In the genomic region with DNA sequence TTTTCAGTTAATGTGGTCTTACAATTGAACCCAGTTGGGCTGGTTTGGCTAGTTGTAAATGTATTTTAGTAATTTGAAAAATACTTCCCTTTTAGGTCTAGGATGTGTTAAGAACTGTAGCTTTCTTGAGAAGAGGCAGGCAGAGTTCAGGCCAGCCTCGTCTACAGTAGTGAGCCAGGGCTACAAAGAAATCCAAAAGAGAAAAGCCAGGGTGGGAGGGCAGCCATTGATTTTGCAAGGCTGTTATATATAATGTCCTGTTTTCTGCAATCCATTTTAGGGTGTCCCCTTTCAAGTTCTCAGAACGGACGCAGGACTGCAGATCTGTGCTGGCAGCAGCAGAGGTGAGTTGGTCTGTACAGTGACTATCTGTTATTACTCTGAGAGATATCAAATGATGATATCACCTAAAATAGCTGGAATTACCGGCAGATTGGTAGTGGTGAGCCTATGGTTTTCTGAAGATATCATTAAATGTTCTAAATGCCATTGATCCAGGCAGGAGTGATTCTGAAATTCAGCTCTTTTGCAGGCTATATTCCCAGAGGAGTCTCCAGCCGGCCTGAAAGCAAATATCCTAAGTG, we compare ENCODE assay signal across 8 mouse cellular contexts. TPM values are rescaled to one million over a fixed set of nuclear protein-coding genes. Genes with fewer than 3 reads are reported as not detected.
DNase-seq lines count a peak whose midpoint lies in the region; ATAC-seq and TF ChIP-seq lines count a peak whose summit lies in the region.

No protein-coding gene starts in this region.

- H3K4me3 ChIP-seq in kidney, postnatal 0 days (replicated peaks; ENCODE audit: low read depth, low read length): peak overlapping the region; percentile 69
- peak overlapping the region; percentile 85 for H3K4me3 ChIP-seq in embryonic facial prominence, embryonic 11.5 days (ENCODE audit: low read depth, low read length)
- H3K4me3 ChIP-seq in intestine, embryonic 14.5 days (ENCODE audit: low read depth, low read length): peak overlapping the region; percentile 84
- H3K4me3 ChIP-seq in myocyte: peak overlapping the region; percentile 100

- H3K36me3 ChIP-seq in kidney, postnatal 0 days (ENCODE audit: insufficient read depth, low read length): peaks cover 29% of the 10 kb centered on the region
- H3K36me3 ChIP-seq in embryonic facial prominence, embryonic 11.5 days (replicated peaks; ENCODE audit: control insufficient read depth, insufficient read depth, low read depth, low read length): peaks cover 12% of the 10 kb centered on the region
- H3K36me3 ChIP-seq in intestine, embryonic 14.5 days (ENCODE audit: control insufficient read depth, insufficient read depth, low read length): peaks cover 52% of the 10 kb centered on the region
- peaks cover 42% of the 10 kb centered on the region for H3K36me3 ChIP-seq in myocyte (ENCODE audit: control insufficient read depth, insufficient read depth)

- ATAC-seq in kidney, postnatal 0 days (replicated peaks; ENCODE audit: low FRiP score, low read depth): no peak
- no peak for ATAC-seq in embryonic facial prominence, embryonic 11.5 days (replicated peaks; ENCODE audit: insufficient number of reproducible peaks, low FRiP score, low TSS enrichment, low read depth)
- ATAC-seq in intestine, embryonic 14.5 days (replicated peaks; ENCODE audit: low FRiP score, low TSS enrichment, low read depth): no peak

- H3K9me3 ChIP-seq in kidney, postnatal 0 days (replicated peaks; ENCODE audit: low read length): no peaks in the 10 kb centered on the region
- no peaks in the 10 kb centered on the region for H3K9me3 ChIP-seq in embryonic facial prominence, embryonic 11.5 days (replicated peaks; ENCODE audit: control insufficient read depth, low read length)
- H3K9me3 ChIP-seq in intestine, embryonic 14.5 days (ENCODE audit: control insufficient read depth, low read length): no peaks in the 10 kb centered on the region

- peak overlapping the region; percentile 79; the same call in 1 of the 2 replicates for H3K9ac ChIP-seq in kidney, postnatal 0 days (ENCODE audit: low read depth, low read length)
- H3K9ac ChIP-seq in embryonic facial prominence, embryonic 11.5 days (replicated peaks; ENCODE audit: low read length): peak overlapping the region; percentile 96
- H3K9ac ChIP-seq in intestine, embryonic 14.5 days (ENCODE audit: low read length): peak overlapping the region; percentile 92

- H3K4me1 ChIP-seq in kidney, postnatal 0 days (replicated peaks; ENCODE audit: insufficient read depth, low read length): 0 out of 2 replicates have a peak, but pooled peaks cover 6% of the 10 kb centered on the region
- H3K4me1 ChIP-seq in embryonic facial prominence, embryonic 11.5 days (ENCODE audit: control insufficient read depth, insufficient read depth, low read length): no peaks in the 10 kb centered on the region; the same call in 1 of the 2 replicates
- peaks cover 17% of the 10 kb centered on the region for H3K4me1 ChIP-seq in intestine, embryonic 14.5 days (replicated peaks; ENCODE audit: control insufficient read depth, insufficient read depth, low read length)

- WGBS in kidney, postnatal 0 days: 8% methylated on average over 5 of the region's 5 CpGs
- 15% methylated on average over 5 of the region's 5 CpGs for whole genome bisulfite sequencing in embryonic facial prominence, embryonic 11.5 days
- WGBS in intestine, embryonic 14.5 days: 15% methylated on average over 5 of the region's 5 CpGs

- H3K27ac ChIP-seq in kidney, postnatal 0 days: no peak overlapping the region
- no peak overlapping the region for H3K27ac ChIP-seq in embryonic facial prominence, embryonic 11.5 days (replicated peaks; ENCODE audit: low read depth, low read length)
- peak overlapping the region; percentile 89 for H3K27ac ChIP-seq in intestine, embryonic 14.5 days (ENCODE audit: low read depth)

- no peaks in the 10 kb centered on the region for H3K27me3 ChIP-seq in kidney, postnatal 0 days (ENCODE audit: insufficient read depth, low read length)
- H3K27me3 ChIP-seq in embryonic facial prominence, embryonic 11.5 days (ENCODE audit: control insufficient read depth, insufficient read depth, low read length): no peaks in the 10 kb centered on the region
- no peaks in the 10 kb centered on the region for H3K27me3 ChIP-seq in intestine, embryonic 14.5 days (replicated peaks; ENCODE audit: control insufficient read depth, insufficient read depth, low read length)
- H3K27me3 ChIP-seq in myocyte (ENCODE audit: control insufficient read depth, insufficient read depth, insufficient read length): no peaks in the 10 kb centered on the region

- no peak for TF ChIP-seq CTCF in kidney, postnatal 0 days (IDR thresholded peaks at IDR 0.05; ENCODE audit: low read depth)

- DNase-seq in kidney, postnatal 0 days (ENCODE audit: low spot score): no peak
- no peak for DNase-seq in kidney, postnatal 10 days
- no peak for DNase-seq in embryonic facial prominence, embryonic 11.5 days (ENCODE audit: low spot score)
- DNase-seq in intestine, embryonic 14.5 days (ENCODE audit: low spot score): no peak
- DNase-seq in frontal cortex, adult 2 months (ENCODE audit: extremely low spot score in 1 of 2, low spot score in 1 of 2): no peak
- no peak for DNase-seq in urinary bladder, postnatal 14 days (ENCODE audit: low spot score)
- no peak for DNase-seq in adipocyte (ENCODE audit: low spot score)

- peaks cover 25% of the 10 kb centered on the region for H3K79me2 ChIP-seq in myocyte (ENCODE audit: control insufficient read depth, insufficient read depth)

- H3ac ChIP-seq in myocyte (ENCODE audit: control insufficient read depth, insufficient read length): no peak overlapping the region

- peak overlapping the region; percentile 67 for H3K4me2 ChIP-seq in kidney, postnatal 0 days (ENCODE audit: low read length)
- peak overlapping the region; percentile 75 for H3K4me2 ChIP-seq in embryonic facial prominence, embryonic 11.5 days (ENCODE audit: low read depth, low read length)
- H3K4me2 ChIP-seq in intestine, embryonic 14.5 days (ENCODE audit: low read length): peak overlapping the region; percentile 80
- peak overlapping the region; percentile 90 for H3K4me2 ChIP-seq in myocyte (ENCODE audit: low read depth)

- TF ChIP-seq POLR2A in myocyte (IDR thresholded peaks at IDR 0.05; ENCODE audit: insufficient read length, low read depth): no peak

TF ChIP-seq in myocyte, 11 proteins besides CTCF, POLR2A, EP300 and RAD21:
- TF ChIP-seq E2F4 (IDR thresholded peaks at IDR 0.05; ENCODE audit: insufficient read depth) (no peak), MAX (IDR thresholded peaks at IDR 0.05; ENCODE audit: low read depth) (no peak), MYOG (IDR thresholded peaks at IDR 0.05; ENCODE audit: control insufficient read depth in 1 of 3, insufficient read depth in 1 of 3, insufficient read length in 2 of 3, low read depth in 2 of 3) (no peak), USF1 (IDR thresholded peaks at IDR 0.05; ENCODE audit: low read depth) (no peak), TCF12 (IDR thresholded peaks at IDR 0.05; ENCODE audit: insufficient read depth, poor library complexity, severe bottlenecking) (no peak), TCF3 (IDR thresholded peaks at IDR 0.05; ENCODE audit: insufficient read length, low read depth) (no peak), SRF (IDR thresholded peaks at IDR 0.05; ENCODE audit: control insufficient read depth, insufficient read length, low read depth) (no peak), CEBPB (IDR thresholded peaks at IDR 0.05; ENCODE audit: insufficient read depth, poor library complexity, severe bottlenecking) (no peak), REST (IDR thresholded peaks at IDR 0.05; ENCODE audit: insufficient read depth, insufficient read length) (no peak), MYOD1 (IDR thresholded peaks at IDR 0.05; ENCODE audit: control insufficient read depth in 1 of 3, insufficient read length in 2 of 3, low read depth in 2 of 3) (no peak), POLR2AphosphoS2 (IDR thresholded peaks at IDR 0.05; ENCODE audit: insufficient read length, low read depth) (no peak)

RNA-seq across cellular contexts. Expression of a gene that starts 29.9 kb away (rescaled TPM):
- polyA plus RNA-seq in kidney, postnatal 0 days (2015; fragmentation: Nextera tagmentation; extraction: Ambion mirVana): 1.7 and 2.4 TPM in 2 replicates
- 4.2 and 5.2 TPM in 2 replicates for polyA plus RNA-seq in embryonic facial prominence, embryonic 11.5 days (2014; fragmentation: Nextera tagmentation; extraction: Ambion mirVana)
- polyA plus RNA-seq in intestine, embryonic 14.5 days (2014; fragmentation: Nextera tagmentation; extraction: Ambion mirVana): 11.6 and 12.4 TPM in 2 replicates
- polyA plus RNA-seq in myocyte (2012; fragmentation: generic; extraction: Trizol): 5.4 TPM
- polyA plus RNA-seq in frontal cortex, adult 2 months (2012; rRNA removed): 16.8 TPM in 2 replicates

RNA-seq across cellular contexts. Expression of a gene that starts 44.1 kb away (rescaled TPM):
- 12.6 and 14.8 TPM in 2 replicates for polyA plus RNA-seq in kidney, postnatal 0 days (2015; fragmentation: Nextera tagmentation; extraction: Ambion mirVana)
- polyA plus RNA-seq in embryonic facial prominence, embryonic 11.5 days (2014; fragmentation: Nextera tagmentation; extraction: Ambion mirVana): 14.2 and 16.8 TPM in 2 replicates
- polyA plus RNA-seq in intestine, embryonic 14.5 days (2014; fragmentation: Nextera tagmentation; extraction: Ambion mirVana): 12.9 and 13.7 TPM in 2 replicates
- 19.5 TPM for polyA plus RNA-seq in myocyte (2012; fragmentation: generic; extraction: Trizol)
- 19.9 and 23.7 TPM in 2 replicates for polyA plus RNA-seq in frontal cortex, adult 2 months (2012; rRNA removed)

RNA-seq across cellular contexts. Expression of a gene that starts 44.2 kb away (rescaled TPM):
- polyA plus RNA-seq in kidney, postnatal 0 days (2015; fragmentation: Nextera tagmentation; extraction: Ambion mirVana): 70.8 and 73.1 TPM in 2 replicates
- polyA plus RNA-seq in embryonic facial prominence, embryonic 11.5 days (2014; fragmentation: Nextera tagmentation; extraction: Ambion mirVana): 44.4 and 49.9 TPM in 2 replicates
- 56.7 and 57.4 TPM in 2 replicates for polyA plus RNA-seq in intestine, embryonic 14.5 days (2014; fragmentation: Nextera tagmentation; extraction: Ambion mirVana)
- 29.2 TPM for polyA plus RNA-seq in myocyte (2012; fragmentation: generic; extraction: Trizol)
- 44.4 TPM in 2 replicates for polyA plus RNA-seq in frontal cortex, adult 2 months (2012; rRNA removed)

RNA-seq across cellular contexts. Expression of a gene that starts 53.2 kb away (rescaled TPM):
- polyA plus RNA-seq in kidney, postnatal 0 days (2015; fragmentation: Nextera tagmentation; extraction: Ambion mirVana): 2,759 and 3,018 TPM in 2 replicates
- 3,780 and 3,916 TPM in 2 replicates for polyA plus RNA-seq in embryonic facial prominence, embryonic 11.5 days (2014; fragmentation: Nextera tagmentation; extraction: Ambion mirVana)
- polyA plus RNA-seq in intestine, embryonic 14.5 days (2014; fragmentation: Nextera tagmentation; extraction: Ambion mirVana): 2,820 and 3,158 TPM in 2 replicates
- 2,028 TPM for polyA plus RNA-seq in myocyte (2012; fragmentation: generic; extraction: Trizol)
- polyA plus RNA-seq in frontal cortex, adult 2 months (2012; rRNA removed): 3,321 and 3,429 TPM in 2 replicates
